Mouse (Mus musculus): Measurements from ENCODE around the gene Fgfr1op2.
"Not testable (repeated sequence)": the region's sequence is repeated elsewhere in the genome, so short reads cannot be mapped to it uniquely, and the experiment has no call there.

Gene Fgfr1op2

DNA sequence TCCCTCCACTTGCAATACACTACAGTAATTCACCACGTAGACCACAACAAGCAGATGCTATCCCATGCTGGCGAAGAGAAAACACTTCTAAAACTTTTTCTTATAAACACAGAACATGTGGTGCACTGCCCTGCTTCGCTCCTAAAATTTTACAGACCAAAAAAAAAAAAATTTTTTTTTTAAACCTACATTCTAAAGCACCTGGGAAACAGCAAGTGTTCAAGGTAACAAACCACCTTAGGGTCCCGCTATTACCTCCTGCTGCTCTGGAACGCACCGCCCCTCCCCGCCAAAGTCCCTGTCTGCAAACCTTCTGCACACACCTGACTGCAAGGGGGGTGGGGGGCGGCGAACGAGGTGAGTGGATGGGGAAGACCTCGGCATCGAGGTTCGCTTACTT, at the start of gene Fgfr1op2:
TSS of gene Fgfr1op2 (plus strand) at position 301 of the 400 bp plus-strand sequence.
- DNase-seq = no peak

DNA sequence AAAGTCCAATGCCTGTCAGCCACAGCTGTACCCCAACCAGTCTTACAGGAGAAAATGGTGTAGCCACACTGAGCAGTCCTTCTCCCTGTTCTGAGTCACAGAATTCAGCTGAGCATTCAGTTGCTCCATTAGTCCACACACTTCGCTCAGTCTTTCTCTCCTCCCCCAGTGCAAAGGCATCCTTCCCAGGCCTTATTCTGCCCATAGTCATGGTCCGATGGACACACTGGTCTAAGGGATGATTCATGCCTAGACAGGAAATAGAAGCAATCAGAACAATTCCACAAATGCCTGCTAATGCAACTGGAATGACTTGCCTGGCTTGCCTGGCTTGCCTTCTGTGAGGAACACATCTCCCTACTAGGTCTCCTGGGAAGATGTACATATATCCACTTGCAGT, 49.5 kb upstream of the Fgfr1op2 start:
- DNase-seq = no peak

DNA sequence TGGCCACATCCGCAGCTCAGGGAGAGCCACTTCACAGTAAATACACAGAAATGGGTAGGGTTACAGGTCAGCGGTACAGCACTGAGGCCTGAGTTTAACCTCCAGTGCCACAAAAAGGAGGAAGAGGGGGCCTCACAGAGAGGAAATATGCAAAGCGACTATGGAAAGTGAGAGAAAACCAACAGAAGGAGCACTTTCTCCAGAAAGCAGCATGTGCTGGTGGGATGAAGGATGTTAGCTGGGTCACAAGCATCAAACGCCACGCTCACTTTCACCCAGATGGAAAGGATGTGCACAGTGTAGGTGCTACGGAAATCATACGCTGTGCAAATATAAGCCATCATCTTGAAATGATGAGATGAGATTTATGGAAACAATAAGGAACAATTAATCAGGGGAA, 46.6 kb upstream of the Fgfr1op2 start:
- DNase-seq = no peak

DNA sequence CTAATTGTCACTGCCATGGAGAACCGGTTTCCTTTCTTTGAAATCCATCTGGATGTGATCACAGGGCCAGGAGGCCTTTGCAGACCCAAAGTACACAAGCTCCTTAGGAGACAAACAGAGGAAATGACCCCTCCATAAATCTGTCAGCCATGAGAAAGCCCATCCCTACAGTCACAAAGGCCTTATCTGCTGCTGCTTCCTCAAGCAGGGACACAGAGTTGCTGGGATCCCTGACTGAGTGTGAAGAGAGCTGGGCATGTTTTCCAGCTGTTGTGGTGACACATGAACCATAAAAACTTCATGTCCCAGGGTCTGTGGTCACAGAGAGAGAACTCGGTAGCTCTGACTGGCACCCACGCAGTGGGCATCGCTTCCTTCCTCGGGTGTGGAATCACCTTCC, 46.2 kb upstream of the Fgfr1op2 start:
- no peak for DNase-seq

DNA sequence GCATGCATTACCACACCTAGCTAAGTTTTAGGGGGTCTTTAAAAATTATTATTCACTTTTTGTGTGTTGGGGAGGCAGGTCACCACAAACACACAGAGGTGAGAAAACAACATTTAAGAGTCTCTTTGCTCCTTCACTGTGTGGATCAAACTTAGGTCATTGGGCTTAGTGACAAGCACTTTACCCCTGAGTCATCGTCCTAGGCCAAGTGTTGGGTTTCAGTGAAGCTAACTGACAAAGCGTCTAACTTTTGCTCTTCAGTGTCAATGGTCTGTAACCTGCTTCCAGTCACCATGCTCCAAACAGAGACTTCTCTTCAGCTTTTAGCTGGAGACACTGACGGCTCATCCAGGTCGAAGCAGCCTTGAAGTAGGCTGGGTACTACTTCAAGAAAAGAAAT, 43.9 kb upstream of the Fgfr1op2 start:
- DNase-seq = no peak

GRCm38 (mm10) chr6:146535501-146535900, 41.5 kb upstream of the Fgfr1op2 start:
- no peak for DNase-seq

DNA sequence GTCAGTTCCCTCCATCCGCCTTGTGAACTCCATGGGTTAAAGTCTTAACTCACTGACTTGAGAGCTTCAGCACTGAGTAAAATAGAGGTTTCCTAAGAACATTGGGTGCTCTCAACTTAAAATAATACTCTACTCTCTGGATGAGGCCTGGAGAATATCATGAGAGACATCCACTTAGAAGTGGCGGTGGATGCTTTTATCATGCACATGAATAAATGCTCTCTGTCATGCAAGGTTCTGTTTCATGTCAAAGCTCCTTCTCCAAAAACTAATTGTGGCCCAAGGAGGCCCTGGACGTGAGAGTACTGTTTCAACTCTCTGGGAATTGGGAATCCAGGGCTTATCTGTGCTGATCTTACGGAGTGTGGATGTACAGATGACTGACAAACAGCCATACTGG, 39.9 kb upstream of the Fgfr1op2 start:
- no peak for DNase-seq

DNA sequence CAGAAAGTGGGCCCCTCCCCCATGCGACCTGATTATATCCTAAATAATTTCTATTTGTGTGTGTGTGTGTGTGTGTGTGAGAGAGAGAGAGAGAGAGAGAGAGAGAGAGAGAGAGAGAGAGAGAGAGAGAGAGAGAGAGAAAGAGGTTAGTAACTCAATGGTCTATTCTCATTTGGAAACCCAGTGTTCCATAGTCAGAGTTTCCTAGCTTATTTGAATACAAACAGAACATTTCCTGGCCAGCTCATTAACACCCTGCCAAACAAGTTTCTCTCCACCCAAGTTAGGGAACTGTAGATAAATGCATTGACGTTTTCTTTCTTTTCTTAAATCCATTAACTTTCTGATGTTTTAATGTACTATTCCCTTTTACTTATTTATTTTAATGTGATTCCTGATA, 38.9 kb upstream of the Fgfr1op2 start:
- no peak for DNase-seq

GRCm38 (mm10) chr6:146538661-146539060, 38.3 kb upstream of the Fgfr1op2 start:
- no peak for DNase-seq

DNA sequence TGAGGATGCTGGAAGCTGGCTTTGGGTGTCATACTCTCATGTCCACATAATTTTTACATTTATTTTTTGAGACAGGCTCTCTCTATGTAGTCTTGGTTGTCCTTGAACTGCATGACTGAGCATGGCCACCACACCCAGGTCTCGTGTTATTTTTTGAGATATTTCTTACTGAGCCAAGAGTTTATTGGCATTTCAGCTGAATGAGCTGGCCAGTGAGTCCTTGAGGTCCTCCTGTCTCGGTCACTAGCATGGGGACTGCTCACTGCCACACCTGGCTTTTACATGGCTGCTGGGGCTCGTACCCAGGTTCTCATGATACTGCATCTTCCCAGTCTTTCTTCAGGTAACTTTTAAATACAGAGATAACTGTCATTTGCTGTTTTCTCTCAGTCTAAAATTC, 36.6 kb upstream of the Fgfr1op2 start:
- no peak for DNase-seq

- DNase-seq = no peak
Observed at GRCm38 (mm10) chr6:146544622-146545021, 32.4 kb upstream of the Fgfr1op2 start.

DNA sequence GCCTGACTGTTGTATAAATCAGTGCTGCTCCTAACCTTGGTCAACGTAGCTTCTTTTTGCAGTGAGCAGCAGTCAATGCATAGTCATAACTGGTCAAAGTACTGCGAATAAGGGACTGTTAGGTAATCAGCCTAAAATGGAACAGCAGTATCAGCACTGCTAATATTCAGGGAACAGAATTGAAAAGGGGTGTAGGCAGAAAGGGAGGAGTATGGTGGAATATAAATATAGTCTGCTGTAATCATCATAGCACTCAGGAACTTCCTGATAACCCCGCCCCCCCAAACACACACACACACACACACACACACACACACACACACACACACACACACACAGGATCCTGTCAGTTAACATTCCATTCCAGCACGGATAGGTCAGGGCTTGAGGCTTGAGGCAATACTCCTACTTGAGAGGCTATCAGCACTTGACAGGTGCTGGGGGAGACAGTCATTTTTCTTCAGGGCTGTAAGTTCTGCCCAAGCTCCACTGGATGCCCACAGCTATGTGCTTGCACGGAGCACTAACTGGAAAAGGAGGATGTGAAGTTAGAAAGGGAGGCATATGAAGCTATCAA, 31.6 kb upstream of the Fgfr1op2 start:
- no peak for DNase-seq

- no peak for DNase-seq
Observed at GRCm38 (mm10) chr6:146550421-146550820, 26.6 kb upstream of the Fgfr1op2 start.

DNA sequence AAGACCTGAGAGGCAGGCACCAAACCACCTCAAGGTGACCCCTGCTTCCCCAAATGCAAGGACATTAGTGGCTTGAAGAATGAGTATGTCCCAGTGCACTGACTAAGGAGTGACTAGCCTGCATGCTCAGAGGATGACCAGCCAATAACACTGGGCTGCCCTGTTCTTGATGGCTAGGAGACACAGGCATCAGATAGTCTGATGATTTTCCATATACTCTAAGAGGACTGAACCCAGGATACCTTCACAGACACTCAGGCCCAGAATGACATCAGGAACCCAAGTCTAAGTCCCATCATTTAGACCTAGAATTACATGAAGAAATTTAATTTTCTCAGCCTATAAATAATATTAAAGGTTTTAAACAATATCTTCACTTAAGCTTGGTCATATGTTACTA, 25.7 kb upstream of the Fgfr1op2 start:
- no peak for DNase-seq

DNA sequence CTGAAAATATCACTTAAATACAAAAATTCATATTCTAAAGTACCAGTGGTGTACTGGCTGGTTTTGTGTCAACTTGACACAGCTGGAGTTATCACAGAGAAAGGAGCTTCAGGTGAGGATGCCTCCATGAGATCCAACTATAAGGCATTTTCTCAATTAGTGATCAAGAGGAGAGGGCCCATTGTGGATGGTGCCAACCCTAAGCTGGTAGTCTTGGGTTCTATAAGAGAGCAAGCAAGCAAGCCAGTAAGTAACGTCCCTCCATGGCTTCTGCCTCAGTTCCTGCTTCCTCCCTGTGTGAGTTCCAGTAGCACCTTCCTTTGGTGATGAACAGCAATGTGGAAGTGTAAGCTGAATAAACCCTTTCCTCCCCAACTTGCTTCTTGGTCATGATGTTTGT, 14.5 kb upstream of the Fgfr1op2 start:
- not testable (repeated sequence) for DNase-seq

GRCm38 (mm10) chr6:146572073-146572472, 4.9 kb upstream of the Fgfr1op2 start:
- DNase-seq = no peak

DNA sequence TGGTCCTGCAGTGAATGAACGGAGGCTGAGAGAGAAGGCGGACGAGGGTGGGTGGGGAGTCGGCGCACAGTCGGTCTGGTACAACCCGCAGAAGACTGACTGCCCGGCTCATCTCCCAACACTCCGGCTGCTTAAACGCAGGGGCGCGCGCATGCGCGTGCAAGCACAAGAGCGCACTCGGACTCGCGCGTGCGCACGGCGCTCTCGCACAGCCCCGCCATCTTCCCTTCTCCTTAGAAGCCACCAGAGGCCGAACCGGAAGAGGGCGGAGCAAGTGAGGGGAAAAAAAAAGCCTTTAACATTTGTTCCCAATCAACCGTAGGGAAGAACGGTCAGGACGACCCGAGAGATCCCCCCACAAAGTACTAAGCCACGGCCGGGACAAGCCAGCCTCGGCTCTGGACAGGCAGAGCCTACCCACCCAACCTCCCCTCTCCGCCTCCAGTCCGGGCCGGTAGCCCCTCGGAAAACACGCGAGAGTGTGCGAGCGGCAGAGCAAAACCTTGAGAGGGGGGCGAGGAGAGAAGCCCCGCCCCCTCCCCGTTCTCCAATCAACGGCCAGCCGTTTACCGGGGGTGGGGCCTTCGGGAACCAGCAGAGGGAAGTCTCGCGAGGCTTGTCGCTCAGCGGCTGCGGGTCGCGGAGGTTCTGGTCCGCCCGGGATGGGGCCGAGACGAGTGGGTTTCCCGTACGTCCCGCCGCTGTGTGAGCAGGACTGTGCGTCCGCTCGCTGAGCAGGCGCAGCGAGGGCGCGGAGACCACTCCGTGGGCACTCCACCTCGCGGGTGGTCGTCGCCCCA, 507 bp downstream of the Fgfr1op2 start, which contains the start of gene Ints13:
TSS of gene Ints13 (minus strand) at position 526 of the 800 bp plus-strand sequence.
- DNase-seq = peak; percentile 97

DNA sequence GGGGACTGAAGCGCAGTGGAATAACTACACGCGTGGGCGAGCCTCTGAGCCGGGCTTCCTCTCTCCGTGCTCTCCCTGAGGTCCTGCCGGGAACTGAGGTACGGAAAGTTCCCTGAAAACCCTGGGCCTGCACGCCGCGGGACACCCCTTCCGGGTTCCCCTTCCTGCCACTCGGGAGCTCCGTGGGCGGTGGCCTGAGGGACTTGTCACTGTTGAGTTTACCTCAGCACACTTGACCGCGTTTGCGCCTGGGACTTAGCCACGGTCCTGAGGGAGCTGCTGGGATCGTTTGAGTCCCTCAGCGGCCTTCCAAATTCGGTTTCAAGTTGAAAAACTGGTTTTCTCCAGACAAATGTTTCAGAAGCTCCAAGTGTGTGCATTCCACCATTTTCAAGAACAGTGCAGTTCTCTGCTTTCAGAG, 1.1 kb downstream of the Fgfr1op2 start:
- peak; percentile 76 for DNase-seq

DNA sequence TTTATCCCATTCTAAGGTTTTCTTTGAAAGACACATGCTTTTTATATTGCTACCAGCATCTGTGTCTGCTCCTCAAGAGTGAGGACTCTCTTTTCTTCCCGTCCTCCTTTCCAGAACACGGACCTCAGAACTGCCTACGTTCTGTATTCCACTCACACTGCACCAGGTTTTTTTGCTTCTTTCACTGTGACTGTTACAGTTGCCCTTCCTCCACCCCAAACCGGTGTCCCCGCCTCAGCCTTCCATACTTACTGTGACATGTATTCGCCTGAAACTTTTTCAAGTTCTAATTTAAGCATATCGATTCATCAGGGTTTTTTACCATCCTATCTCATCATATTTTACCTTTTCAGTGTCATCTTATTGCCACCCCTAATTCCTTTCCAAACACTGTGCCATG, 1.6 kb downstream of the Fgfr1op2 start:
- DNase-seq = peak; percentile 32

DNA sequence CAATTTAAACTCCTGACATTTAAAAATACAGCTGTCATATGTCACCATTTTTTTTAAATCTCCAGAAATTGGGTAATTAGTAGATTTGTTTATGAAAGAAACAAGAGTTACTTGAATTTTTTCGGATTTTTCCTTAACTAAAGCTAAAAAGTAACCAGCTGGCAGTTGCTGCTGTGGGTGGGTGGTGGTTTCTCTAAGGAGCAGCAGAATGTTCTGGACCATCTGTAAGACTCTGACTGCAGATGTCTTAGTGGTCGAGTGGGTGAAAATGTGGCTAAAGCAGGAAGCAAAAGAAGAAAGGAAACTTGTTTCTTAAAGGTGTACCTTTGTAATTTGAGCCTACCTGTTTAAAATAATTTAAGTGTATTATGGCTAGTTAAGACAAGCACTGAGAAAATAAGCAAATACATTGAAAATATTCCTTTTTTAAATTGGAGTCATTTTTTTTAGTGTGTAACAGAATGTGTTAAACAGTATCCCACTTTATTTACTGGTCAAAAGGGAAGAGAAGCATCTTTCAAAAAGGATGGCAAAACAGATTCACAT, 3.5 kb downstream of the Fgfr1op2 start:
- peak; percentile 15 for DNase-seq

GRCm38 (mm10) chr6:146583366-146584046, 6.5 kb downstream of the Fgfr1op2 start:
- no peak for DNase-seq

- DNase-seq = no peak
Observed at GRCm38 (mm10) chr6:146585134-146585533, 8.1 kb downstream of the Fgfr1op2 start.

DNA sequence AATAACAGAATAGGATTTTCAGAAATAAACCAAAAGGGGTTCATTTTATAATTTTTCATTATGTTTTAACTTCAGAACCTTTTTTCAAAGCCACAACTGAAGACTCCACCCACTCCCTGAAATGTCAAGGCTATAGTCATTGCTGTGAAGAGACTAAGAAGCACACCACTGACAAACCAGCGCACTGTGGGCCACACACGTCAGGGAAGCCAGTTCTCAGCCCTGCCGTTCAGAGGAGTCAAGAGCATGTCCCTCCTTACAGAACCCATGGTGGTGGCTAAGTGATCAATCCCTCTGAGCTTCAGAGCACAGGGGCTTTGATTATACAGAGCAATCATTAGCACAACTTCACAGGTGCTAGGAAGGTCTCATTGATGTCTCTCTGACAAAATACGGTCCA, 25.6 kb downstream of the Fgfr1op2 start:
- DNase-seq = no peak

GRCm38 (mm10) chr6:146603651-146604050, 26.6 kb downstream of the Fgfr1op2 start:
- DNase-seq = no peak

Measured in thymus, postnatal 25 days (tissue).